In genomic region chr6:35133579-35134488, GRCm38 (mm10) we compare ENCODE assay signal across 8 mouse cellular contexts. TPM values are rescaled to one million over a fixed set of nuclear protein-coding genes. Genes with fewer than 3 reads are reported as not detected.
DNase-seq lines count a peak whose midpoint lies in the region; ATAC-seq lines count a peak whose summit lies in the region.

TSS of gene Cnot4 (minus strand) at chr6:35133724.

- WGBS in intestine, embryonic 14.5 days = under 1% methylated on average over 55 of the region's 55 CpGs

- peak; percentile 100 for ATAC-seq in intestine, embryonic 14.5 days (replicated peaks; ENCODE audit: low FRiP score, low TSS enrichment, low read depth)

- no peaks in the 10 kb centered on the region for H3K36me3 ChIP-seq in intestine, embryonic 14.5 days (ENCODE audit: control insufficient read depth, insufficient read depth, low read length)

- peaks cover 14% of the 10 kb centered on the region for H3K4me1 ChIP-seq in intestine, embryonic 14.5 days (replicated peaks; ENCODE audit: control insufficient read depth, insufficient read depth, low read length)

- no peaks in the 10 kb centered on the region for H3K9me3 ChIP-seq in intestine, embryonic 14.5 days (ENCODE audit: control insufficient read depth, low read length)

- peak within 1 kb of the TSS; percentile 81 for H3K4me3 ChIP-seq in intestine, embryonic 14.5 days (ENCODE audit: low read depth, low read length)

- peak within 1 kb of the TSS; percentile 86 for H3K4me2 ChIP-seq in intestine, embryonic 14.5 days (ENCODE audit: low read length)

- H3K27ac ChIP-seq in intestine, embryonic 14.5 days (ENCODE audit: low read depth) = peak within 1 kb of the TSS; percentile 94

- intact Hi-C loops in left cerebral cortex, postnatal 14 days (cut with DNase I) = loop anchor here (2.0 to 5.0 kb wide), 2 partner anchors 43 to 135 kb away; partner anchors contain the start of gene Nup205

- peak; percentile 94 to 95 for DNase-seq in adrenal gland, adult 18-20 months (ENCODE audit: low spot score in 2 of 2)
- peak; percentile 99 for DNase-seq in embryo, embryonic 11 days
- DNase-seq in gastrocnemius, postnatal 25 days = peak; percentile 99
- DNase-seq in intestine, embryonic 14.5 days (ENCODE audit: low spot score) = peak; percentile 99
- DNase-seq in left cerebral cortex, postnatal 14 days (ENCODE audit: low spot score in 2 of 2) = peak; percentile 99
- DNase-seq in mesoderm, embryonic 11.5 days (ENCODE audit: low read depth, low spot score) = peak; percentile 97
- DNase-seq in right cerebral cortex, postnatal 36 days (ENCODE audit: low spot score in 2 of 2) = peak; percentile 99
- DNase-seq in yolk sac, embryonic 10.5 days (ENCODE audit: low spot score) = peak; percentile 100

- no peaks in the 10 kb centered on the region for H3K27me3 ChIP-seq in intestine, embryonic 14.5 days (replicated peaks; ENCODE audit: control insufficient read depth, insufficient read depth, low read length)

- peak within 1 kb of the TSS; percentile 75 for H3K9ac ChIP-seq in intestine, embryonic 14.5 days (ENCODE audit: low read length)

RNA-seq across cellular contexts. Expression of gene Cnot4, which starts in this region (rescaled TPM):
- 10 to 100 TPM; 27.6 to 28.0 TPM for total RNA-seq in adrenal gland, adult 18-20 months (2021)
- 10 to 100 TPM; 24.2 to 24.4 TPM for total RNA-seq in gastrocnemius, postnatal 25 days (2021)
- 28.7 and 30.5 TPM in 2 replicates for polyA plus RNA-seq in intestine, embryonic 14.5 days (2014; fragmentation: Nextera tagmentation; extraction: Ambion mirVana)
- 10 to 100 TPM; 36.0 to 38.4 TPM for total RNA-seq in left cerebral cortex, postnatal 14 days (2021)

Comparison
In these comparisons a context has a peak if more than half of its experiments do, and no peak if none do; other contexts are left out.
1. Peak in every context shown above with its lines: DNase-seq, ATAC-seq, H3K4me3 ChIP-seq and H3K27ac ChIP-seq.